Mouse (Mus musculus) right cerebral cortex, postnatal 14 days (tissue): ENCODE measurements around the gene Cog1.

ENCODE experiments used
- DNase-seq: peaks from one replicate; pipeline ENCODE4 v3.0.0; 2022

Gene Cog1

DNA sequence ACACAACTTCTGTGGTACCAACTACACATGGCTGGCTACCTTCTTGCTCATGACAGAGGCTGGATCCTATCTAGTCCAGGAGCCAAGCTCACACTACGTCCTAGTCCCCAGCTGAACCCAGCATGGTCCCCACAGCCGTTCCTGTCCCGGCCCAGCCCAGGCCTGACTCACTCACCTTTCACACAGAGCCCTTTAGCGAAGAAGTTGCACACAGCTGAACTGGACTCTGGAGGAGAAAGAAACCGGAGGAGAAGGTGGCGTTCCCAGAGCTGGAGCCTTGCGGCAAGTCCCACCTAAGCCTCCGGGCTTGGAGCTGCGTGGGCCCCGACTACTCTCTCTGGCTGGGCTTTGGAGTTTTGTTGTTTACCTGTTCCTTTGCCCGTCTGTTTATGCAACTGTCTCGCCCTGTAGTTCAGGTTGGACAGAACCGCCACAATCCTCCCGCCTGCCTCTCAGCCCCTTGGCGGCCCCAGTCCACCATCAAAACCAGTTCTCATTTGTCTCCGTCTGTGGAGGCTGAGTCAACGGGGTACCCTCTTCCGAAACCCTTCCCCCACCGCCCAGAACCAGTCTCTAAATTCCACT, 59.8 kb downstream of the Cog1 start:
- DNase-seq: no peak

DNA sequence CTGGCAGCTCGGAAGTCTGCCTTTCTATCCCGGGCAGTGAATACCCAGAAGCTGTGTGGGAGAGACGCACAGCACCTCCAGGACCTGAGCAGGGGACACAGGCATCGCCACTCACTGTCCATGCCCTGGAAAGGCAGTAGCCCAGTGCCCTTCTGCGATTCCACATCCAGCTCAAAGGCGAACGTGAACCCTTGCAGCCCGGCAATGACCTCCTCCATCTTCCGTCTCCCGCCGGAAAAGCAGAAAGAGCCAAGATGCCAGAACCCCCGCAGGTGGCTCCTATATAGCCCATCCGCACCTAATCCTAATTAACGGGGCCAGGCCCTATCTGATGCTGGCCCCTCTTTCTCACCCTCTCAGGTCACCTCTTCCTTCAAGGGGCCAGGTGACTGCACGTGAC, 60.3 kb downstream of the Cog1 start:
- DNase-seq: no peak

DNA sequence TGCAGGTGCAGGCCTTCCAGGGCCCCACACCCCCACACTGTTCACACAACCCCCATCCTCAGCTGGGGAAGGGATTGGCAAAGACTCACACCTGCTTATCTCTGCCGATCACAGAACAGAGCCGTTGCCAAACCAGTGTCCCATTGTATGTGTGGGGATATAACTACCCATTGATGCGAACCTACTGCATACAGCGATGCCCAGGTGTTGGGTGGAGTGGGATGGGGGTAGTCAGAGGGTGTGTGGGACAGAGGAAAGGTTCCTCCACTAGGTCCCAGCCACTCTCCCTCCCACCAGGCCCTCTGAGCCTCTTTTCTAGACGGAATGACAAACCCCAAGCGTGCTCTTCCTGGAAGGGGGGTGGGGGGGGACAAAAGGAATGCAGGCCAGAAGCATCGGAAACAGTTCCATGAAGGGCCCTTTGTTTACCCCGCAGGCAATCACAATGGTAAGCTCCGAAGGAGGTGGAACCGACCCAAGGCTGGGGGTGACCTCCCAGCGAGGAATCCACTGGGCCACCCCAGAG, 60.8 kb downstream of the Cog1 start, which contains the start of gene Cpsf4l:
Cpsf4l (minus strand) TSS at position 287 of the 526 bp plus-strand sequence.
- no peak for DNase-seq

DNA sequence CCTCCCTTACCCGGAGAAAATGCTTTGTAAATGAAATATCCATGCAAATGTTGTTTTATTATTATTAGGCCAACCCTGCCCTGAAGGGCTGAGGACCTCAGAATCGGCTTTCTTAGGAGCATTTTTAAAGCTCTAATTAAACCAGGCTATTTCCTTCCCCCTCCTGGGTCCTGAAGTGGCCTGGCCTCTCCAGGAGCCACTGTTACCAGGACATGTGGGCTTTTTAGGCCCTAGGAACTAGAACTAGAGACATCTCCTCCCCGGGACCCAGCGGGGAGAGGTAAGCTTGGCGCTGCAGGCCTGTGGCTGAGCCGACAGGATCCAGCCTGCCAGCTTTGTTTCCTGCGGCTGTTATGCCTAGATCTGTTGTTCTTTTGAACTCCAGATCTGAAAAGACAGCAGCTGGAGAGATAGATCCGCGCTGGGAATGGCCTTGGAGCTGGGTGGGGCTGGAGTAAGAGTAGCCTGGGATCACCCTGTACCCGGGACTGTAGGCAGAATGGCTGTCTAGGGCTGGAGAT, 61.3 kb downstream of the Cog1 start:
- DNase-seq: no peak

DNA sequence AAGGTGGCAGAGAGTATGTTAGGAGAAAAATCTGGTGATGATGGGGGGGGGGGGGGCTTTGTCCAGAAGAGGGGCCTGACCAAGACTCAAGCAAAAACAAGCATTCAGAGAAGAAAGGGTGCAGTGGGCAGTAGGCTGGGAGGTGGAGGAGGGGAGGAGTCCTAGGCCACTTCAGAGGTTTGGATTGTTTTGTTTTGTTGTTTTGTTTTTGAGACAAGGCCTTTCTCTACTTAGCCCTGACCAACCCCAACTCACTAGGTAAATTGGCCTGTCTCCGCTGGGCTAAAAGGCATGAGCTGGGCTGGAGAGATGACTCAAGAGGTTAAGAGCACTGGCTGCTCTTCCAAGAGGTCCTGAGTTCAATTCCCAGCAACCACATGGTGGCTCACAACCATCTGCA, 62.1 kb downstream of the Cog1 start:
- no peak for DNase-seq

DNA sequence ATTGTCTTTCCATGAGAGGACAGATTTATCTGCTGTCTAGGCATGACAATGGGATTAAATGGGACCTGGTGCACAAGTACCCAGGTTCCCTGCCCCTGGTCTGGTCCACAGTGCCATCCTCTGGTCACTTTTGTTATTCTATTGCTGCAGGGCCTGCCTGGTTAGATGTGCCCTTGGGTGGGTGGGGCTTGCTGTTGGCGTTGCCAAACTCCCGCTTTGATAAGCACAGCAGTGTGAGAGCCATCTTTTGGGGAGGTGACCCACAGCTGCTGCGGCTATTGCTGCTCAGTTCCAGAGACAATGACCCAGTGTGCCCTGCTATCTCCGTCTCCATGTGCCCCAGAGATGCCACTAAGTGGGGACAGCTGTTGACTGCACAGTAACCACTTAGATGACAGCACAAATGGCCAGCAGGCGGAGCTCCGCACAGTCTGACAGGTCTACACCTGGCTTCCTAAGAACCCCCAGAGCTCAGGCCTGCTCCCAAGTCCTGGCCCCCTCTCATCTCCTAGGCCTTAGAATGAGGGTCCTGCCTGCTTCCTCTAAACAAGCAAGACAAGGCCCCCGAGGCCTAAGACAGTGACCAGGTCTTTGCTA, 66.2 kb downstream of the Cog1 start:
- DNase-seq: no peak

DNA sequence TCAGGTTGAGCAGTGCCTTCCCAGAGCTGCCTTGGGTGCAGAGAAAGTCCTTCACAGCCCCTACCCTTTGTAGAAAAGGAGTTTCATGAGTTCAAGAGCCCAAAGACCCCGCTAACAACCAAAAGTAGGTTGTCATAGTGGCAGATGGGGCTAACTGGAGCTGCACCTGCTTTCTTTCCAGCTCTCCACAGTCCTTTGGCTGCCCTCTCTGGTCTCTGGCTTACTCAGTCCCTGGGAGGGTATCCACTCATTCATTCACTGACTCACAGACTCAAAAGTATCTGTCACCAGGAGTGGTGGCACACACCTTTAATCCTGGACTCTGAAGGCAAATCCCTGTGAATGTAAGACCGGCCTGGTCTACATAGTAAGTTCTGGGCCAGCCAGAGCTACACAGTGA, 67.2 kb downstream of the Cog1 start:
- DNase-seq: no peak
